Mouse (Mus musculus): ENCODE results near the gene Plcxd1. TPM values are rescaled to one million over a fixed set of nuclear protein-coding genes. Genes with fewer than 3 reads are reported as not detected.

Plcxd1 gene
- polyA plus RNA-seq, 1 experiment from 2014 or later = 1.6 TPM

- Histone ChIP-seq H3K4me2 (ENCODE audit: low read length) (no peak overlapping the region), H3K36me3 (ENCODE audit: insufficient read depth, low read length) (peaks cover 28% of the 10 kb centered on the region), H3K4me1 (replicated peaks; ENCODE audit: insufficient read depth, low read length) (no peaks in the 10 kb centered on the region), H3K9ac (ENCODE audit: low read depth, low read length) (no peak overlapping the region), H3K27me3 (ENCODE audit: insufficient read depth, low read length) (no peaks in the 10 kb centered on the region), H3K27ac (no peak overlapping the region), H3K4me3 (replicated peaks; ENCODE audit: low read depth, low read length) (no peak overlapping the region), H3K9me3 (replicated peaks; ENCODE audit: low read length) (no peaks in the 10 kb centered on the region)
- no peak for ATAC-seq (replicated peaks; ENCODE audit: low FRiP score, low read depth)
- peak; percentile 61 for TF ChIP-seq CTCF (IDR thresholded peaks at IDR 0.05; ENCODE audit: low read depth)
- WGBS = 91% methylated on average over 5 of the region's 5 CpGs
- DNase-seq (ENCODE audit: low spot score) = peak; percentile 29
Observed at GRCm38 (mm10) chr5:110143007-110143406, 43.2 kb downstream of the Plcxd1 start.

Other genes starting within 250 kb of the Plcxd1 start
- gene Gm15446, start 176.6 kb upstream of the Plcxd1 start, polyA plus RNA-seq (2015; fragmentation: Nextera tagmentation; extraction: Ambion mirVana) = 0.71 and 0.95 TPM in 2 replicates
- 22.2 and 25.7 TPM in 2 replicates for gene Zfp932, start 103.4 kb upstream of the Plcxd1 start, polyA plus RNA-seq (2015; fragmentation: Nextera tagmentation; extraction: Ambion mirVana)
- gene Gm17655, start 27.5 kb upstream of the Plcxd1 start, polyA plus RNA-seq (2015; fragmentation: Nextera tagmentation; extraction: Ambion mirVana) = 2.7 and 3.0 TPM in 2 replicates
- 0.91 and 1.0 TPM in 2 replicates for gene Gm35315, start 5.5 kb upstream of the Plcxd1 start, polyA plus RNA-seq (2015; fragmentation: Nextera tagmentation; extraction: Ambion mirVana)
- 26.4 and 28.3 TPM in 2 replicates for gene Gtpbp6, start 8.2 kb downstream of the Plcxd1 start, polyA plus RNA-seq (2015; fragmentation: Nextera tagmentation; extraction: Ambion mirVana)
- gene Zfp605, start 10.1 kb downstream of the Plcxd1 start, polyA plus RNA-seq (2015; fragmentation: Nextera tagmentation; extraction: Ambion mirVana) = 4.8 and 4.9 TPM in 2 replicates
- gene Chfr, start 35.9 kb downstream of the Plcxd1 start, polyA plus RNA-seq (2015; fragmentation: Nextera tagmentation; extraction: Ambion mirVana) = 29.5 and 30.5 TPM in 2 replicates
- 9.8 and 11.1 TPM in 2 replicates for gene Golga3, start 76.7 kb downstream of the Plcxd1 start, polyA plus RNA-seq (2015; fragmentation: Nextera tagmentation; extraction: Ambion mirVana)
- gene Ankle2, start 131.0 kb downstream of the Plcxd1 start, polyA plus RNA-seq (2015; fragmentation: Nextera tagmentation; extraction: Ambion mirVana) = 23.3 and 24.2 TPM in 2 replicates
- 47.8 and 51.7 TPM in 2 replicates for gene Pgam5, start 169.9 kb downstream of the Plcxd1 start, polyA plus RNA-seq (2015; fragmentation: Nextera tagmentation; extraction: Ambion mirVana)
- 54.0 and 57.6 TPM in 2 replicates for gene Pxmp2, start 186.2 kb downstream of the Plcxd1 start, polyA plus RNA-seq (2015; fragmentation: Nextera tagmentation; extraction: Ambion mirVana)
- gene Pole, start 186.3 kb downstream of the Plcxd1 start, polyA plus RNA-seq (2015; fragmentation: Nextera tagmentation; extraction: Ambion mirVana) = 11.1 and 13.7 TPM in 2 replicates
- gene P2rx2, start 243.2 kb downstream of the Plcxd1 start, polyA plus RNA-seq (2015; fragmentation: Nextera tagmentation; extraction: Ambion mirVana) = 0.57 and 0.64 TPM in 2 replicates
- gene Lrcol1, start 244.8 kb downstream of the Plcxd1 start, polyA plus RNA-seq (2015; fragmentation: Nextera tagmentation; extraction: Ambion mirVana) = not detected in 2 replicates